Mouse (Mus musculus) left cerebral cortex, postnatal 14 days (tissue): ENCODE data around the gene Pklr. TPM values are rescaled to one million over a fixed set of nuclear protein-coding genes. Genes with fewer than 3 reads are reported as not detected.
"Not testable (repeated sequence)": the region's sequence is repeated elsewhere in the genome, so short reads cannot be mapped to it uniquely, and the experiment has no call there.

Experiments used
- DNase-seq, 2 experiments: peaks; one replicate each; pipeline ENCODE4 v3.0.0; 2021 to 2022; ENCODE audit warnings: low spot score in 2 of 2, mixed read lengths in 1 of 2
- intact Hi-C: fragments of 180-260 bp; cut with DNase I; formaldehyde crosslinking; loops from one replicate; pipeline ENCODE4 v1.15.1; 2025
- total RNA-seq, 2 experiments: library from RNA; stranded (reverse); gene quantifications; 2 replicates each; pipeline ENCODE4 v1.2.3; 2021

Gene Pklr
- total RNA-seq, 2 experiments from 2014 or later, result not detected

DNA sequence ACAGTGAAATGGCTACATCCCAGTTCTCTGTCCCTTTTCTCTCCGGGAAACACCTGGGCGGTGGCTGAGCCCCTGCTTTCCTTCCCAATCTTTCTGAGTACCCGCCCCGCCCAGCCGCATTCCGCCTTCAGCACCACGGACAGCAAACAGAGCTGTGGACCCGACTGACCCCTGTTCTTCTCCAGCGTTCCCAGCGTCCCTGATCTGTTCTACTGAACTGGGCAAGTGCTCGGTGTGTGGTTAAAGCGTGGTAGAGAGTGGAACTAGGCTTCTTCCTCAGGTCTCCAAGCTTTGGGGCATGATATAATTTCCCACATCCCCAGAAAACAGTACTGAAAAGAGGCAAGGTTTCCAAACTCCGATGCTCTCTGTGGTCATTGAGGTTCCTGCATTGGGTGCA, 23.3 kb downstream of the Pklr start:
- intact Hi-C loops, result loop anchor here (5.0 kb wide), 1 partner anchor 42 kb away; no protein-coding TSS in a partner anchor
- DNase-seq, result no peak

DNA sequence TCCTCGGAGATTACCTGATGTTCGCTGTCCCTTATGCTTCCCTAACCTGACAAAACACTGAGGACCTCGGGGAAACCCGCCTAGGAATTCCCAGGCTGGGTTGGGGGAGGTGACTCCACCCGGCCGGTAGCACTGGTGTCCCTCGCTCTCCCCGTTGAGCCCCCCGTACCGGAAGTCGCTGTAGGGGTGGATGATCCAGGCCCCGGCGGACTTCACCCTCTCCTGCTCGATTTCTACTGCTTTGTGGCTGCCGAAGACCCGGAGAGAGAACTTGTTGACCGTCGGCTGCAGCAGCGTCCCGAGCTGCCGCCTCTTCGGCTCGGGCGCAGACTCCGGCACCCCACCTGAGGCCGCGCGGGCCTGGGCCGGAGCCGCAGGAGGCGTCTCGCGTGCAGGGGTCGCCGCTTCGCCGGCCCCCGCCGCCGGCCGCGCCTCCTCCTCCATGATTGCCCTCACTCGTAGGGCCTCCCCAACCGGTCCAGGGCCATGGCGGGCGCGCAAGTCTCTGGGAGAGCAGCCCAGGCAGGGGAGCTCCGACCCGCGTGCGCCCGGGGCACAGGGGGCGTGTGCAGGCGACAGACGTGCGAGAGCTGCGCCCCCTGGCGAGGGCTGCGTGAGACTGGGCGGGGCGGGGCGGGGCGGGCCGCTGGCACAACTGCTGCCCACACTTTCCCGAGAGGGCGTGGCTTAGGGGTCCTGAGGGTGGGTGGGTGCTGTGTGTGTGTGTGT, 23.8 kb downstream of the Pklr start, which contains the start of gene Hcn3:
Gene Hcn3, minus strand, starts transcription at position 581 of the 729 bp plus-strand sequence.
- intact Hi-C loops, result loop anchor here (5.0 kb wide), 2 partner anchors 42 to 67 kb away; partner anchors contain the start of gene Rusc1
- DNase-seq, result peak in 1 of 2 experiments; percentile 60

DNA sequence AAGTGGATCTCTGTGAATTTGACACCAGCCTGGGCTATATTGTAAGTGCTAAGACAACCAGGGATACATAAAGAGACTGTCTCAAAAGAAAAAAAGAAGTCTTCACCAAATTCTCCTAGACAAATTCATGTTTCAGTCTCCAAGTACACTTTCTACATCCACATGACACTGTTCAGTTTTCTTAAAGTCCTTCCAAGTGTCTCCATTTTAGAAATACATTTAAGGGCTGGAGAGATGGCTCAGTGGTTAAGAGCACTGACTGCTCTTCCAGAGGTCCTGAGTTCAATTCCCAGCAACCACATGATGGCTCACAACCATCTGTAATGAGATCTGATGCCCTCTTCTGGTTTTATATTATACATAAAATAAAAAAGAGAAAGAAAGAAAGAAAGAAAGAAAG, 25.3 kb downstream of the Pklr start:
- intact Hi-C loops, result loop anchor here (5.0 kb wide), 1 partner anchor 69 kb away; the partner anchor contains the start of gene Rusc1
- not testable (repeated sequence) for DNase-seq

DNA sequence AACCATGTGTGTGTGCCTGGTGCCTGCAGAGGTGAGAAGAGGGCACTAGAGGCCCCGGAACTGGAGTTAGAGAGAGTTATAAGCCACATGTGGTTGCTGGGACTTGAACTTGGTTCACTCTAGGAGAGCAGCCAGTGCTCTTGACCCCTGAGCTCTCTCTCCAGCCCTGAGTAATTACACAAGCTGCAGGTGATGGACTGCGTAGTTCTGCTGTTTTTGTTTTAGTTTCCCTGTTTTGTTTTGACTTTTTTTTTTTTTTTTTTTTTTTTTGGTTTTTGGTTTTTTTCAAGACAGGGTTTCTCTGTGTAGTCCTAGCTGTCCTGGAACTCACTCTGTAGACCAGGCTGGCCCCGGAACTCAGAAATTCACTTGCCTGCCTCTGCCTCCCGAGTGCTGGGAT, 25.8 kb downstream of the Pklr start:
- no peak for DNase-seq
- intact Hi-C loops, result loop anchor here (5.0 kb wide), 1 partner anchor 69 kb away; the partner anchor contains the start of gene Rusc1

DNA sequence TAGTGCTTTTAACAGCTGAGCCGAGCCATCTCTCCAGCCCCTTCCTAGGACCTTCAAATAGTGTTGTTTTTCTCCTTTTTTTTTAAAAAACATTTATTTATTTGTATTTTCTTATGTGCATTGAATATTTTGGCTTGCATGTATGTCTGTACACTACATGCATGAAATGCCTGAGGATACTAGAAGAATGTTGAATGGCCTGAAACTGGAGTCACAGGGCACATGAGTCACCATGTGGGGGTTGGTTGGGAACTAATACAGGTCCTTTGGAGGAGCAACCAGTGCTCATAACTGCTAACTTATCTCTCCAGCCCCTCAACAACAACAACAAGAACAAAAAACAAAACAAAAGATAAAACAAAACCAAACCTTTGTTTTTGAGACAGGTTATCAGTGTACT, 27.2 kb downstream of the Pklr start:
- intact Hi-C loops, result loop anchor here (5.0 kb wide), 1 partner anchor 71 kb away; the partner anchor contains the start of gene Rusc1
- DNase-seq, result no peak

DNA sequence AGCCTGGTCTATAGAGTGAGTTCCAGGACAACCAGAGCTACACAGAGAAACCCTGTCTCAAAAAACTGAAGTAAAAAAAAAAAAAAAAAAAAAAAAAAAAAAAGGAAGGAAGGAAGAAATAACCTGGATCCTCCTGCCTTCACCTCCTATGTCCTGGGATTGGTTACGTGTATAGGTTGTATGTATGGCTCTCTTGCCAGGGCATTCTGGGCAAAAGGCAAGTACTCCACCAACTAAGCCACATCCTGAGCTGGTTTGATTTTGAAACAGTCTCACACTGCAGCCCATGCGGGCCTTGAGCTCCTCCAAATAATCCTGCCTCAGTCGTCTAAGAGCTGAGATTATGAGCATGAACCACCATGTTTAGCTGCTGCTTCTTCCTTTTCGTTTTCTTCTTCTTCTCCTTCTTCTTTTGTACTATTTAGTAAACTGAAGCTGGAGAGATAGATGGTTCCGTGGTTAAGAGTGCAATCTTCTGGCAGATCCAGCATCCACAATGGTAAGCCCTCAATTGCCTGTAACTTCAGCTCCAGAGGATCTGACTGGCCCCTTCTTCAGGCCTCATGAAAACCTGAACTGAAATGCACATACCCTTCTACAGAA, 27.8 kb downstream of the Pklr start:
- intact Hi-C loops, result loop anchor here (5.0 kb wide), 1 partner anchor 71 kb away; the partner anchor contains the start of gene Rusc1
- no peak for DNase-seq

DNA sequence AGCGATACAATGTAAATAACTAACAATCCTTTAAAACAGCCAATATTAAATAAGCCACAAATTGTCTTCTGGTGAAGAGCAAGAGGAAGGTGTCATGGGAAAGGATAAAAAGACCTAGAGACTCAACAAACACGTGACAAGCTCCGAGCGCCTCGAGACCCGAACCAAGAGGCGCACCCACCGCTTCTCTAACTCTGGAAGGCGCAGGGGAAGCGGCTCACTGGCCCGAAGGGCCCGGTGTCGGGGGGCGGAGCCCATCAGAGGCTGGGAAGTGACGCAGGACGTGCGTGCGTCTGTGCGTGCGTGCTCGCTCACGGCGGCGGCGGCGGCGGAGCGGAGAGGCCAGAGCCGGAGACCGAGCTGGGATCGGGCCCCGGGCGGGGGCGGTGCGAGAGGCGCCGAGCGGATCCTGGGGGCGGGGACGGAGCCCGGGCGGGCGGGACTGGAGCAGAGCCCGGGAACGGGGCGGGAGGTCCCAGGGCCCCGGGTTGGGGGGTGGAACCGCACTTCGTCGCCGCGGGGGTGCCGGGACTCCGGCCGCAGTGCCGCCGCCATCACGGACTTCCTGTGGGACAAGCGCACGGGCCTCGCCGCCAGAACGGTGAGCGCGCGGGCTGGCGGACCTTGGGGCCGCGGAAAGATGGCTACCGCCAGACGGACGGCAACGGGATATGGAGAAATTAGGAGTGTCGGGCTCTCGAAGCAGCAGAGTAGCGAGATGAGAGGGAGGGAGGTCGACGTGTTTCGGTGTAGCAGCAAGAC, 28.7 kb downstream of the Pklr start, which contains the start of gene Clk2:
Gene Clk2, plus strand, starts transcription at position 290 of the 762 bp plus-strand sequence.
- DNase-seq, result peak; percentile 92 to 93
- intact Hi-C loops, result loop anchor here (5.0 kb wide), 1 partner anchor 72 kb away; the partner anchor contains the start of gene Rusc1

DNA sequence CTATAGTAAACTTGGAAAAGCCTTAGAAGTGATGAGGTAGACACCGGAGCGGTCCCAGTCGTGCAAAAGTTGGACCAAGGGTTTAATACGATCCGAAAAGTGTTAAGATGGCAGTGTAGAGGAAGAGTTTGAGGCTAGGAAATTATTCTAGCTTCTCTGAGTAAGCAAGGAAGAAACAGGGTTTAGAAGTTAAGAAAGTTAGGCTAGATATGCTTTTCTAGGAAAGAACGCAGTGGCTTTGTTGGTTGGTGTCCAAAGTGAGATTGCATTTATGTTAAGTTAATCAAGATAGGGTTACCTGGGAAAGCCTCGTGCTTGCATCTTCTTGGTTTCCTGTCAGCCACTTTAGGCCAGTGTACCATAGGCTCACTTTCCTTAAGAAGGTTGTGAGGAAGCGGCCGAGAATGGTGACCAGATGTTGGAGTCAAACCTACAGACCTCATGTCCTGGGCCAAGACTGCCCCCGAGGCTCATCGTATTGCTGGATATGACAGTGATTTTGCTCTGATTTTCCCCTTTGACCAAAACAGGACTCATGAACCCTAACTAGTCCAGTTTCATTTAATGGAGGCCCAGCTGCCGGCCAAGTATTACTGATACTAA, 29.4 kb downstream of the Pklr start:
- intact Hi-C loops, result no loop called here
- DNase-seq, result no peak

DNA sequence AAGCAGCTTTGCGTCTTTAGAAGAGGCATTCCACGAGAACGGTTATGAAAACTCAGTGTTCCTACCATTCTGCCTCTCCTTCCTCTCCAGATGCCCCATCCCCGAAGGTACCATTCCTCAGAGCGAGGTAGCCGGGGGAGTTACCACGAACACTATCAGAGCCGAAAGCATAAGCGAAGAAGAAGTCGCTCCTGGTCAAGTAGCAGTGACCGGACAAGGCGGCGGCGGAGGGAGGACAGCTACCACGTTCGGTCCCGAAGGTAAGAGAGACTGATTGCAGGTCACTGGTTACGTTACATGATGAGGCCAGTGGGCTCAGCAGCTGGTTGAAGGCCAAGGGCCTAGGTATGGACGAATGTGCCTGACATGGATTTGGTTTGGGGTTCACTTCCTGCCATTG, 31.0 kb downstream of the Pklr start:
- intact Hi-C loops, result no loop called here
- no peak for DNase-seq

DNA sequence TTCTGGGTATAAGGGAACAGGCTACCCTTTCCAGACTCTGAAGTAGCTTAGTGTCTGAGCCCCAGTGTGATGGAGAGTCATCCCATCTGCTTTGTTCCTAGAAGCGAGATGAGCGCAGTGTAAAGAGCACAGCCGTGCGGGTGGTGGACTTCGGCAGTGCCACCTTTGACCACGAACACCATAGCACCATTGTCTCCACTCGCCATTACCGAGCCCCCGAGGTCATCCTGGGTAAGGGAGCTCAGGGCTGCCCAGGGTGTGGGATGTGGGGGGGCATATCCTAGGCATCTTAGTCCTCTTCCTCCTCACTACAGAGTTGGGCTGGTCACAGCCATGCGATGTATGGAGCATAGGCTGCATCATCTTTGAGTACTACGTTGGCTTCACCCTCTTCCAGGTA, 38.9 kb downstream of the Pklr start:
- DNase-seq, result no peak
- intact Hi-C loops, result no loop called here

DNA sequence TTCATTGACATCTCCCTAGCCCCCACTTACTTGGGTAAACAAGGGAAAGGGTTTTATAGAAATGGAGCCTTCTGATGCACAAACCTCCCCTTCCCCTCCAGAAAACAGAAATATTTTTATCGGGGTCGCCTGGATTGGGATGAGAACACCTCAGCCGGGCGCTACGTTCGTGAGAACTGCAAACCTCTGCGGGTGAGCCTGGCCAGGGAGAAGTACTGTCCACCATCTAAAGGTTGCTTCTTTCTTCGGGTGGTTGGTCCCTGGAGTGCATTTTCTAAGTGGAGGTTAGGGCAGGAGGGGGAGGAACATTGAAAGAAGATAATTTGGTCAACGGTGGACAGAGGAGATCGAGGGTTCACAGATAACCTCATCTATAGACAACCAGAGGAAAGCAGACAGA, 39.6 kb downstream of the Pklr start:
- no peak for DNase-seq
- intact Hi-C loops, result no loop called here

DNA sequence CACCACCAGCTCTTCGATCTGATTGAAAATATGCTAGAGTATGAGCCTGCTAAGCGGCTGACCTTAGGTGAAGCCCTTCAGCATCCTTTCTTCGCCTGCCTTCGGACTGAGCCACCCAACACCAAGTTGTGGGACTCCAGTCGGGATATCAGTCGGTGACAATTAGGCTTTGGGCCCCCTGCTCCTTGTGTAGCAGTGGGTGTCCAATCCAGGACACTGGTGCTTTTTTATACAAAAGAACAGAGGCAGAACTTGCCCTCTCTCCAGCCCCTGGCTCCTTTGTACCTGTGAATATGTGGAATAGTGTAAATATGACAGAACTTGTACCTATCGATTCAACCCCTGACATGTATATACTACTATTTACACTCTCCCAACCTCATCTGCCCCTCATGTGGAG, 40.5 kb downstream of the Pklr start:
- DNase-seq, result no peak
- intact Hi-C loops, result no loop called here

DNA sequence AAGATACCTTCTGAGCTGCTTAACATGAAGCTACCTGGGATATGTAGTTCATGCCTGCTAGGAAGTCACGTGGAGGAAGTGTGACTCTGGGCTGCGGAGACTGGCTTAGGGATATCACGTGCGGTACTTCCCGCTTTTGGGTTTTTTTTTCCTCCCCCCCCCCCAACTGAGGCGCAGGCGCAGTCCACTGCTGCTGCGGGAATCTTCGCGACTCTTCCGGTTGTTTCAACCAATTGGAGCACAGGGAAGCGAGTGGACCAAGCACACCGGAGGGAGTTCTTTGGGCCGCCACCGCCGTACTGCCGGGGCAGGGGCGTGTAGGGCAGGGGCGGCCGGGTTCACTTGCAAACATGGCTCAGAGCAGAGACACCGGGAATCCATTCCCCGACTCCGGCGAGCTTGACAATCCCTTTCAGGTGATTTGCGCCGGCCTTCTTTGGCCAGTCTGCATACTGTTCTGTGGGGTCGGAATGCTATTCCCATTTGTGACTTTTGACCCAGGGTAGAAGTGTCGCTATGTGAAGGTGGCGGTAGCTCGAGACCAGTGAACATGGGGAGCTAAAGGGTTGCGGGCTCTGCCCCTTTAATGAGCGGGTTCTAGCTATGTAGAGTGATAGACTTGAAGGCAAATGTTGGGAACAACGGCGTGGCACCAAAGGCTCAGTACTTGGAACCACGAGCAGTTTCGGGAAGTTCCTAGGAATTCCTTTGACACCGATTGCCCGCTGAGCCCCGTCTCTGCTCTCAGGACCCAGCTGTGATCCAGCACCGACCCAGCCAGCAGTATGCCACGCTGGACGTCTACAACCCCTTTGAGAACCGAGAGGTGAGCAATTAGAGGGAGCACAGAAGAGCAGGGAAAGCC, 41.5 kb downstream of the Pklr start, which contains the start of gene Scamp3:
Gene Scamp3, plus strand, starts transcription at position 232 of the 865 bp plus-strand sequence.
- peak; percentile 92 to 96 for DNase-seq
- intact Hi-C loops, result no loop called here

DNA sequence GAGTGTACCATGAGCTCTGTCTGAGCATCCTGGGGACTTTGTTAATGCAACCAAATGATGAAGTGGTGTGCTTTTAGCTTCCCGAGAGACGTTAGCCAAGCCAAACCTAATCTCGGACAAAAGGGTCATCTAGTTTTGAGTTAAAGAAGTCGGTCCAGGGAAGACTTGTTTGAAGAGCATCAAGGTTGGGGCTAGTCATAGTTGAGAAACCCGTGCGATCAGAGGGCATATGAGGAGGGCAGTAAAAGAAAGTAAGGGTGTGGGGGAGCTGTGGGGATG, 42.1 kb downstream of the Pklr start:
- intact Hi-C loops, result no loop called here

DNA sequence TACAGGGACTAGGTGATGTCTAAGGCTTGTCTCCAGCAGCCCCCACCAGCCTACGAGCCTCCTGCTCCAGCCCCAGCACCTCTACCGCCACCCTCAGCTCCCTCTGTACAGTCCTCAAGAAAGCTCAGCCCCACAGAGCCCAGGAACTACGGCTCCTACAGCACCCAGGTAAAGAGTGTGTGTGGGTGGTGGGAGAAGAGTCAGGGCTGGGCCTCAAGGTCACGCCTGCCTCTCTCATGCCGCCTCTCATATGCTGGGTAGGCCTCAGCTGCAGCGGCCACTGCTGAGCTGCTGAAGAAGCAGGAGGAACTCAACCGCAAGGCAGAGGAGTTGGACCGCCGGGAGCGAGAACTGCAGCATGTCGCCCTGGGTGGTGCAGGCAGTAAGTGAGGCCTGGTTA, 43.1 kb downstream of the Pklr start:
- intact Hi-C loops, result no loop called here
- DNase-seq, result no peak

More for the DNA sequence above, 42.1 kb downstream of the Pklr start:
- no peak for DNase-seq

DNA sequence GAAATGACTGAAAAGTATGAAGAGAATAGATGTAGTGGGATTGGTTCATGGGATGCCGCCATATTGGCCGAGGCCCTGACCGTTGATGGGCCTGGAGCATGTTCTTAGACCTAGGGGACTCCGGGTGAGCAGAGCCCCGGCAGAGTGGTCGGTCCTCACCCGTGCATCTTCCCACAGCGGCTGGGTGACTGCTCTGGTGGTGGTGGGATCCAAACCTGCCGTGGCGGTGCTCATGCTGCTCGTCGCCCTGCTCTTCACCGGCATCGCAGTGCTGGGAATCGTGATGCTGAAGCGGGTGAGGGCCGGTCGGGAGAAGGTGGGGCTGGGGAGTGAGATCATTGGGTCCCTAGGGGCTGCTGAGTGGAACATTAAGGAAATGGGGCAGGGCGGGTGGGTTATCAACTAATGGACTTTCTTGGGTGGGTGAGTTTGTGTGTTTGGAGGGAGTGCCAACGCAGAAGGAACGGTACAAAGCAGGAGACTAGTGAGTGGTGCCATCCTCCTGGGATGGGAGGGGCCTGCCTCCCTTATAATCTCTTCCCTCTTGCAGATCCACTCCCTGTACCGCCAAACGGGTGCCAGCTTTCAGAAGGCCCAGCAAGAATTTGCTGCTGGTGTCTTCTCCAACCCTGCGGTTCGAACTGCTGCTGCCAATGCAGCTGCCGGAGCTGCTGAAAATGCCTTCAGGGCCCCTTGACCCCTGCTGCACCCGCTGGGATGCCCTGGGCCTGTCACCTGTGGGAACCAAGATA, 46.0 kb downstream of the Pklr start:
- intact Hi-C loops, result no loop called here

DNA sequence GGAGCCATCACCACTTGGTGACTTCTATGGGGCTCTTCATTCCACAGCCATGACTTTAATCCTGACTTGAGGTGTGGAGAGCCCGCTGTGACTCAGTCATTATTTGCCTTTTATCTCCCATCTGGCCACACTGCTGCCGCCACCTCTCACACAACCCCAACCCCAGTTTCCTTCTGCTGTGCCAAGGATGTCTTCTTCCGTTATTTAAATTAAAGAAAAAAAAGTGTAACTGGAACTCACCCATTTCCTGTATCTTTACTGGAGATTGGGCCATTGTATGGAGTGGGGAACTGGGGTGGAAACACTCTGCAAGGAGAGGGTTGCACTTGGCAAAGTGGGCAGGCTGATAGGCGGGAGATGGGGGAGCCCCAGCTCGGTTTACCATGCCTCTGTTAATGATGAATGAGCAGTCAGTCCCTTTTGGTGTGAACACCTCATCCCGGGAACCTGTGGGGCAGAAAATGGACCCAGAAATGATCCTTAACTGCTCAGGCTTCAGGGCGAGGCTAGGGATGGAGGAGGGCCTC, 46.7 kb downstream of the Pklr start:
- DNase-seq, result no peak
- intact Hi-C loops, result no loop called here

More for the DNA sequence above, 46.0 kb downstream of the Pklr start:
- no peak for DNase-seq
